Mouse (Mus musculus) liver, postnatal 0 days (tissue): Measurements from ENCODE around the gene Ccna2. TPM values are rescaled to one million over a fixed set of nuclear protein-coding genes. Genes with fewer than 3 reads are reported as not detected.

Source experiments
- ATAC-seq: fragments of 200-750 bp; cut with Nextera tagmentation; 2 replicates; pipeline ENCODE4 v1.8.0; 2017; ENCODE audit warnings: mild to moderate bottlenecking, moderate library complexity
- DNase-seq: peaks from one replicate; pipeline ENCODE4 v3.0.0-alpha.2; 2016
- H3K27ac ChIP-seq: fragments of 300-500 bp; sonication (generic); 2 replicates; pipeline ENCODE4 v1.5.1; 2014; ENCODE audit warnings: antibody characterized with exemption, moderate library complexity, mild to moderate bottlenecking, low read depth
- H3K27me3 ChIP-seq: fragments of 300-500 bp; sonication (generic); 2 replicates; pipeline ENCODE4 v1.6.1; 2014; ENCODE audit warnings: low read length, control low read depth, mixed read lengths; ENCODE audit not compliant: insufficient read depth
- H3K36me3 ChIP-seq: fragments of 300-500 bp; sonication (generic); replicated peaks from 2 replicates; pipeline ENCODE4 v1.6.1; 2014; ENCODE audit warnings: mild to moderate bottlenecking, control low read depth, low read length, moderate library complexity, mixed read lengths; ENCODE audit not compliant: insufficient read depth
- H3K4me1 ChIP-seq: fragments of 300-500 bp; sonication (generic); 2 replicates; pipeline ENCODE4 v1.6.1; 2014; ENCODE audit warnings: antibody characterized with exemption, mild to moderate bottlenecking, control low read depth; ENCODE audit not compliant: insufficient read depth
- H3K4me2 ChIP-seq: fragments of 300-500 bp; sonication (generic); 2 replicates; pipeline ENCODE4 v1.6.1; 2014; ENCODE audit warnings: low read depth, mild to moderate bottlenecking, low read length, moderate library complexity, mixed read lengths
- H3K4me3 ChIP-seq: fragments of 300-500 bp; sonication (generic); 2 replicates; pipeline ENCODE4 v1.5.1; 2014; ENCODE audit warnings: low read depth, low read length
- H3K9ac ChIP-seq: fragments of 300-500 bp; sonication (generic); replicated peaks from 2 replicates; pipeline ENCODE4 v1.6.1; 2014; ENCODE audit warnings: mild to moderate bottlenecking, moderate library complexity
- H3K9me3 ChIP-seq: fragments of 300-500 bp; sonication (generic); 2 replicates; pipeline ENCODE4 v1.6.1; 2016; ENCODE audit warnings: mild to moderate bottlenecking, control low read depth, low read length, mixed read lengths
- CTCF ChIP-seq: sonication (generic); IDR thresholded peaks from 2 replicates; pipeline ENCODE4 v1.5.1; 2016; ENCODE audit warnings: antibody characterized with exemption, low read depth
- EP300 ChIP-seq: IDR thresholded peaks from 2 replicates; pipeline ENCODE4 v1.6.1; 2016; ENCODE audit warnings: antibody characterized with exemption, low read depth, mild to moderate bottlenecking
- WGBS: fragments of 180-500 bp; shearing (Covaris S2); extraction: QIAGEN DNeasy Blood & Tissue Kit; methylation state at CpG from one replicate; pipeline ENCODE4 v1.1.7; 2014; ENCODE audit not compliant: insufficient replicate concordance; 5-methylcytosine and 5-hydroxymethylcytosine counted together
- polyA plus RNA-seq: library from polyadenylated mRNA; unstranded; fragments of >200 nt; fragmentation: Nextera tagmentation; extraction: Ambion mirVana; gene quantifications from 2 replicates; pipeline ENCODE4 v1.2.1, GENCODE M21; 2015

Ccna2 gene
- polyA plus RNA-seq, 1 experiment from 2014 or later = 96.3 TPM

DNA sequence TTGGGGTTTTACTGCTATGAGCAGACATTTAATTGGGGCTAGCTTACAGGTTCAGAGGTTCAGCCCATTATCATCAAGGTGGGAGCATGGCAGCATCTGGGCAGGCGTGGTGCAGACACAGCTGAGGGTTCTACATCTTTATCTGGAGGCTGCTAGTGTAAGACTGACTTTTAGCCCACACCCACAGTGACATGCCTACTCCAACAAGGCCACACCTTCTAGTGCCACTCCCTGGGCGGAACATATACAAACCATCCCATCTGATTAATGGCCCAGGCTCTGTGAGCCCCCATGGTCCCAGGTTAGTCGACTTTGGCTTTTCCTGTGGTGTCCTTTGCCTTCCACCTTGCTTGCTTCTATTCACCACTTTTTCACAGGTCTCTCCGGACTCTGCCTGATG, 12.3 kb downstream of the Ccna2 start:
- Histone ChIP-seq H3K4me1 (peaks cover 3% of the 10 kb centered on the region; the same call in 1 of the 2 replicates), H3K27me3 (no peaks in the 10 kb centered on the region), H3K9ac (no peak overlapping the region), H3K27ac (no peak overlapping the region), H3K36me3 (peaks cover 57% of the 10 kb centered on the region), H3K4me3 (no peak overlapping the region), H3K9me3 (no peaks in the 10 kb centered on the region), H3K4me2 (no peak overlapping the region)
- peak; percentile 80 for ATAC-seq
- WGBS = 71% methylated on average over 4 of the region's 4 CpGs
- DNase-seq = no peak
- TF ChIP-seq CTCF (no peak), EP300 (no peak)

DNA sequence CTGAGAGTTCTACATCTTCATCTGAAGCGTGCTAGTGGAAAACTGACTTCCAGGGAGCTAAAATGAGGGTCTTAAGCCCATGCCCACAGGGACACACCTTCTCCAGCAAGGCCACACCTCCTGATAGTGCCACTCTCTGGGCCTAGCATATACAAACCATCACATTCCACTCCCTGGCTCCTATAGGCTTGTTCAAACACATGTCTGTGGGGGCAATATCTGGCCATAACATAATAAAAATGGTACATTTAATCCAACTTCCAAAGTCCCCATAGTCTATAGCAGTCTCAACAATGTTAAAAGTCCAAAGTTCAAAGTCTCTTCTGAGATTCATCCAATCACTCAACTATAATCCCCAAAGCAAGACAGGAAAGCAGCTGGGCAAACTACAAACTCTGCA, 14.3 kb downstream of the Ccna2 start:
- DNase-seq (no peak), ATAC-seq (no peak)
- peaks cover 6% of the 10 kb centered on the region; the same call in 1 of the 2 replicates for H3K4me1 ChIP-seq
- H3K9ac ChIP-seq = no peak overlapping the region
- H3K27me3 ChIP-seq = no peaks in the 10 kb centered on the region
- TF ChIP-seq EP300 (no peak), CTCF (no peak)
- WGBS = 86% methylated on average over 1 of the region's 1 CpGs
- no peaks in the 10 kb centered on the region for H3K9me3 ChIP-seq
- H3K4me2 ChIP-seq = no peak overlapping the region
- peaks cover 44% of the 10 kb centered on the region for H3K36me3 ChIP-seq
- H3K27ac ChIP-seq = no peak overlapping the region
- H3K4me3 ChIP-seq = no peak overlapping the region

DNA sequence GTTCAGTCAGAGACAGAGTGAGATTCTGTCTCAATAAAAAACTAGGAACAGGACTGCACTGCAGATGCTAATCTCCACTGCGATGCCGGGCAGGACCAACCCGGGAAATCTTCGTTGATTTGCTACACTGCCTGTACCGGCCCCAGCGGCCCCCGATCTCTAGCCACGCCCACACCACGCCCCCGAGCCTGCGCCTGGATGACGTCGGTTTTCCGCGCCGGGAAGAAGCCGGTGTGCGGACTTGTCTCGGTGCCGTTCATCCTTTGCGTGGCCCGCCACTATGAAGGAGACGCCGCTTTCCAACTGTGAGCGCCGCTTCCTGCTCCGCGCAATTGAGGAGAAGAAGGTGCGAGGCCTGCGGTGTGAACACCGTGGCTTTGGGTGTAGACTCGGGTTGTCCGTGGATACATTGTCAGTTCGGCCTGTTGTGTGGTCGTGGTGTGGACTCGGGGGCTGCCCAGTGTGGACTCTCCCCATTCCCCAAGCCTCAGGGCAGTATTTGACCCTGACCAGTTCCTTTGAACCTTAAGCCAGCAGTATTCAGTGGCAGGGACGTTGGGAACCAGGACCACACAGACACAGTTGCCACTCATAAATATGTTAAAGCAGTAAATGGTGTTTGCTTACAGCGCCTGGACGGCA, 19.4 kb downstream of the Ccna2 start, which contains the start of gene Exosc9:
Exosc9 (plus strand) TSS at position 201 of the 642 bp plus-strand sequence.
- H3K9ac ChIP-seq = peak within 1 kb of the TSS; percentile 75
- peaks cover 8% of the 10 kb centered on the region; the same call in 1 of the 2 replicates for H3K4me1 ChIP-seq
- H3K4me3 ChIP-seq = peak within 1 kb of the TSS; percentile 85
- under 1% methylated on average over 39 of the region's 39 CpGs for WGBS
- TF ChIP-seq CTCF (no peak), EP300 (no peak)
- peak; percentile 95 for DNase-seq
- no peaks in the 10 kb centered on the region for H3K27me3 ChIP-seq
- H3K9me3 ChIP-seq = no peaks in the 10 kb centered on the region
- peak; percentile 97 for ATAC-seq
- H3K4me2 ChIP-seq = peak within 1 kb of the TSS; percentile 80
- peak within 1 kb of the TSS; percentile 37; the same call in 1 of the 2 replicates for H3K27ac ChIP-seq
- peaks cover 27% of the 10 kb centered on the region for H3K36me3 ChIP-seq

DNA sequence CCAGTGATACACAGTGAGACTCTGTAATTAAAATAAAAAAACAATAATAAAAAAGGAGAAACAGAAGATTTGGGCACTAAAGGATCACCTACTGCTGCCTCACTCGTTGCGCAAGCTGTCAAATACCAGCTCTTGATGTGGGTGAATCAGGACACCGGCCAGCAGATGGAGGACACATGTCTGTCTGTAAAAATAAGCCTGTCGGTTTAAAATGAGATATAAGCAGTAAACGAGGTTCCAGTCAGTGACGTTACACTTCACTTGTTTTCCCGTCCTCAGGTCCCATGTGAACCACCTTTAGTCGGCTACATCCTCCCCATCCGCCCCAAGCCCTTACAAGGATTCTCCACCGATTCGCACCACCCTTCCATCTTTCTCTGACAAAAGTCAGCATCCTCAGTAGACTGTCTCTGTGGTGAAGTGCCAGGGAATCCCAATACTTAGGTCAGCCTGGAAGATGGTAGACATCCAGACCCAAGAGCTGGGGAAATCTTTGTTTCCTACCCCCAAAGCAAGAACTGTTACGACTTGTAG, 20.0 kb downstream of the Ccna2 start:
- no peak for DNase-seq
- WGBS = 15% methylated on average over 12 of the region's 12 CpGs
- Histone ChIP-seq H3K9me3 (no peaks in the 10 kb centered on the region), H3K4me2 (peak overlapping the region; percentile 80), H3K9ac (peak overlapping the region; percentile 75), H3K27me3 (no peaks in the 10 kb centered on the region), H3K36me3 (peaks cover 25% of the 10 kb centered on the region), H3K4me3 (peak overlapping the region; percentile 85), H3K27ac (no peak overlapping the region), H3K4me1 (peaks cover 8% of the 10 kb centered on the region; the same call in 1 of the 2 replicates)
- ATAC-seq = peak; percentile 32
- TF ChIP-seq EP300 = no peak
- no peak for TF ChIP-seq CTCF

DNA sequence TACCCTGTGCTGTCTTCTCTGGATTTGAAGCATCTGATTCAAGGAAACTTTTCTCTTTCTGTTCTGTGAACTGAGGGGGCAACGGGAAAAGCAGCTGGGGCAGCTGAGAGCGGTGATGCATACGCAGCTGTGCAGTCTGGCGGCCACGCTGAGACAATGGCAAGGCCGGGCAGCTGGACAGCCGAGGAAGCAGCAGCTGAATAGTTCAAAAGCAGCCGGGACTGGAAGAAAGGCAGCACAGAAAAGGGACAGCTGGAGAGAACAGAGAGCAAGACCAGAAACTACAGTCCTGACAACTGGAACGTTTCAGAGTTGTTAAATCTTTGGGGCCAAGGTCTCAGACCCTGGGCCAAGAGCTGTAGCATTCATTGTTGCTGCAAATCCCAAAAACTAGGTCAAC, 20.6 kb downstream of the Ccna2 start:
- TF ChIP-seq EP300 (no peak), CTCF (no peak)
- Histone ChIP-seq H3K27me3 (no peaks in the 10 kb centered on the region), H3K4me2 (peak overlapping the region; percentile 80; the same call in 1 of the 2 replicates), H3K4me1 (peaks cover 8% of the 10 kb centered on the region; the same call in 1 of the 2 replicates), H3K4me3 (no peak overlapping the region), H3K27ac (no peak overlapping the region), H3K9me3 (no peaks in the 10 kb centered on the region), H3K9ac (no peak overlapping the region), H3K36me3 (peaks cover 23% of the 10 kb centered on the region)
- DNase-seq (no peak), ATAC-seq (no peak)
- WGBS = 56% methylated on average over 9 of the region's 9 CpGs

DNA sequence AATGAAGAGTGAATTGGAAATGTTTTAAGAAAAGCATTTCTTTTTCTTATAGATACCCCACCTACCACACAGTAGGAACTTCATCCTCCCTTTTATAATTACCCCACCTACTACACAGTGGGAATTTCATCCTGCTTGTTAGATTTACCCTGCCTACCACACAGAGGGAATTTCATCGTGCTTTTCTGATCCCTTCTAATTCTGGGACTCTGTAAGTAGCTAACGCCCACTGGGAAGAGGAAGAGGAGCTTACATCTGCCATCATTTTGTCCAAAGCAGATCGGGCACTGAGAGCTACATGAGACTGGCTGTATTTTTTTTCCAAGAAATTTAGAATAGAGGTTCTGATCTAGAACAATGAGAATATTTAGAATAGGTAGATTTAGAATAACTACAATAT, 27.0 kb downstream of the Ccna2 start:
- WGBS = 69% methylated on average over 3 of the region's 3 CpGs
- Histone ChIP-seq H3K9me3 (no peaks in the 10 kb centered on the region), H3K36me3 (no peaks in the 10 kb centered on the region), H3K4me1 (no peaks in the 10 kb centered on the region), H3K9ac (no peak overlapping the region), H3K4me3 (no peak overlapping the region), H3K27me3 (no peaks in the 10 kb centered on the region), H3K27ac (no peak overlapping the region), H3K4me2 (no peak overlapping the region)
- TF ChIP-seq CTCF (no peak), EP300 (no peak)
- ATAC-seq (no peak), DNase-seq (no peak)
